Mouse (Mus musculus) spleen, postnatal 4 days (tissue): Measurements from ENCODE around the gene Gtdc1.
A peak's percentile ranks its signal among the peaks of the same experiment; 100 is the strongest.

Source experiments
- DNase-seq, 2 experiments: peaks; one replicate each; pipeline ENCODE4 v3.0.0; 2022; ENCODE audit warnings: low spot score in 2 of 2

Gtdc1 gene

GRCm38 (mm10) chr2:44927482-44927811, at the start of gene Gtdc1:
TSS of gene Gtdc1 (minus strand) at chr2:44927657.
- no peak for DNase-seq

DNA sequence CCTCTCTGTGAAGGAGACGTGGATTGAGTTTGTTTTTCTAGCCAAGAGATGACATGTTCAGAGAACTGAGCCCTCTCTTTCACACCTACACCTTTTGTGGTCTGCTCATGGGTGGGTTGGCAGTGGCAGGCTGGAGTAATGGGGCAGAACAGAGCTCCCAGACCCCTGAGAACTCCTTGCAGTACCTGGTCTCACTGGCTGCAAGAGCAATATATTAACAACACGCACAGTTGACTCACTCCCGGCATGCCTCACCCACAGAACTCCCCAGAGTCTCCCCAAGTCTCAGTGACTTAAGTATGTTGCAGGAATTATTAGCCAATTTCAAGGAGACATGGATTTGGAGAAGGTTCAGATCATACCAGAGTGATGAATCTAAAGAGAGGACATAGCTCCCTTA, 49.6 kb upstream of the Gtdc1 start:
- no peak for DNase-seq

- DNase-seq = no peak
These were observed 49.0 kb upstream of the Gtdc1 start for GRCm38 (mm10) chr2:44976484-44976883.

DNA sequence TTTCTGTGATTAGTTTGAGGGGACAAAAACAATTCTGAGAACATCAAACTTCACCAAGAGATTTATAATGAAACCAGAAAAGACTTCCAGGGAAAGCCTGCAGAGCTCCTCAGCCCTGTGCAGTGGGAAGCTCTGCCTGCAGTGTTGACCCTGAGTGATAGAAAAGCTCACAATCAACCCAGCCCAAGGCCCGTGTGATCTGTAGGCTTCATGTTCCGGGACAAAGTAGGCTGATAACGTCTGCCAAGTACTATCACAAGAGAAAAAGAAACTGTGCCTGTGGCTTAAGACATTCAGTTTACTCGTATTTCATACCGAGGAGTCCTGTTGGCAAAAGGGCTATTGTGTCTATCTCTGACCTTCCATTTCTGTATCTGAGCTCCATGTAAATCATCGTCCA, 46.4 kb upstream of the Gtdc1 start:
- DNase-seq = no peak

- DNase-seq = no peak
These were observed 42.7 kb upstream of the Gtdc1 start for GRCm38 (mm10) chr2:44970087-44970646.

DNA sequence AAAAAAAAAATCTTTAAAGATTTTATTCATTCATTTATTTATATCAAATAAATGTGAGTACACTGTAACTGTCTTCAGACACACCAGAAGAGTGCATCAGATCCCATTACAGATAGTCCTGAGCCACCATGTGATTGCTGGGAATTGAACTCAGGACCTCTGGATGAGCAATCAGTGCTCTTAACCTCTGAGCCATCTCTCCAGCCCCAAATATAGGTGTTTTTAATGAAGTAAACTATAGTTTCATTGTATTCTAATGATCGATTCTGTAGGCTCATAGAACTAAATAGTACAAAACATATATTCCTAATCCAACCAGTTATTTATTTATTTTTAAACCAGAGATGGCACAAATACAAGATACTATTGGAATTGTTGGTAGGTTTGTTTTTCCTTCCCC, 42.2 kb upstream of the Gtdc1 start:
- no peak for DNase-seq

DNA sequence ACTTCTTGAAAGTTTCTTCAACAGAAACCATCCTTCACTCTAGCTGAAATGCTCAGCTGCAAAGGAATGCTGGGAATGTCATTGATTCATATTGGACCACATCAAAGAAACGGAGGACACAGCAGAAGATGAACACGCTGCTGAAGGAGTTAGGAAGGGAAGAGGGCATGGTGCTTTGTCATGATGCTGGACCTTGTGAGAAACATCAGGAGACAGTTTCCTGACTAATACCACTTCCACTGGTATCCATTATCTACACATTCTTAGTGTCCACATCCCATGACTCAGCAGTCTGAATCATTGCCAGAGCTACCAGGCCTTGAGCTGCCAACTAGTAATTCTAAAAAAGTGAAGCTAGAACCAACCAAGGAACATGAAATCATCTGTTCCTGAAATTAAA, 41.8 kb upstream of the Gtdc1 start:
- no peak for DNase-seq

DNA sequence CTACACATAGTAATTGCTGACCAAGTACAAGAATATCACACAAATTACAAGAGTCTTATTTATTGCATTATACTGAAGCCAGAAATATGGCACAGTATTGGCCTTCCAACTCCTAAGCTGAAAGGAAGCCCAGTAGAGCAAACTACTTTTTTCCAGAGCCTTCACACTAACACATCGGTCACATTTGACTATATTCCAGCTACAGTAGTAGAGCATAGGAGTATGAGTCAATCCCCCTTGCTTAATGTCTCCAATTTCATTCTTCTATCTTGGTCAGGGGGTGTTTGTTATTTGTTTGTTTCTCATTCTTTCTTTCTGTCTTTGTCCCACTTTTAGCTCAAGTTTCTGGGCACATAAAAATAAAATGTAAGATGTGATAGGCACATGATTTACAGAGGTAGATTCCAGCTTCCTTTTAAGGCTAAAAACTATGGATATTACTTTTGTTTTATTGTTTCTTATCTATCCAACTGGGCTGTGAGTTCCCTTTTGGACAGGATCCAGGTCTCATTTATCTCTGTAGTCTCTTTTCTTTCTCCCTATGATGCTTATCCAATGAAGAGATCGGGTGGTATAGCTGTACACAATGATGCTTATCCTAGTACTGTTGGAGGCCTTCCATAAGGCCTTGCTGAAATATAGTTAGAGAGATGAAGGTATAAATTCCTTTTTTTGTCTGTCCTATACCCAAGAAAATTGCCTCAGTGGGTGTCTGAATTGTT, 38.5 kb upstream of the Gtdc1 start:
- no peak for DNase-seq

- DNase-seq = no peak
These were observed 35.2 kb upstream of the Gtdc1 start for GRCm38 (mm10) chr2:44962620-44963019.

DNA sequence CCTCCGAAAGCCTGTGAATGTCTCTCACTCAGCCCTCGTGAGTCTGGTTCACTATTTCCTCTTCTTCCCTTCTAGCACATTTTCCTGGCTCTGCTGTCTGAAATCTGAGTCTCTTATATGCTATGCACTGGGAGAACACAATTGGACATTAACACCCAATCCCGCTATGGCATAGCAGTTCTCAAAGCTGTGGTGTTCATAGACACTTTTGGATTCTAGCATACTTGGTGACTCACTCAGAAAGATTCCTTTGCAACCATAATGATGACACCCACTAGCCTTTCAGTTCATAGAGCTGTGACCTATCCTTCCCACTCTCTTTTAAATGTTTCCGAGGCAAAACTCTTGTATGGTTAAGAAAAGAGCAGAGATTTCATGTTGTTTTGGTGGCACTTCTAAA, 33.7 kb upstream of the Gtdc1 start:
- no peak for DNase-seq

DNA sequence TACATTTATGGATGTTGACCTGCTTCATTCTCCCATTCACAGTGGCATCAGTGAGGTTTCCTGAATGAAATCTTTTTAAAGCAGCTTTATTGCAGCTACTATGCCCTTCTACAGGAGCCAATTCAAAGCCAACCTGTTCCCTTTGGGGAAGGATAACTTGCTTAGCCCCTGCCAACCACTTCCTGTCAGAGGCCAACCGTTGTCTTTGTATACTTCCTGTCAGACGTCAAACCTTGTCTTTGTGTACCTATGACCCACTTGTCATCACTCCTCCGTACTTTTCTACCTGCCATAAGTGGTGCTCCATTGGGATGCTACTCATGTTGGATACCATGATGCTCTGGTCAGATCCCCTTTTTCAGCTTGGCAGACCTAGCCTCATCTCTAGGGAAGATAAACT, 33.1 kb upstream of the Gtdc1 start:
- DNase-seq = no peak

GRCm38 (mm10) chr2:44957329-44957797, 29.9 kb upstream of the Gtdc1 start:
- no peak for DNase-seq

DNA sequence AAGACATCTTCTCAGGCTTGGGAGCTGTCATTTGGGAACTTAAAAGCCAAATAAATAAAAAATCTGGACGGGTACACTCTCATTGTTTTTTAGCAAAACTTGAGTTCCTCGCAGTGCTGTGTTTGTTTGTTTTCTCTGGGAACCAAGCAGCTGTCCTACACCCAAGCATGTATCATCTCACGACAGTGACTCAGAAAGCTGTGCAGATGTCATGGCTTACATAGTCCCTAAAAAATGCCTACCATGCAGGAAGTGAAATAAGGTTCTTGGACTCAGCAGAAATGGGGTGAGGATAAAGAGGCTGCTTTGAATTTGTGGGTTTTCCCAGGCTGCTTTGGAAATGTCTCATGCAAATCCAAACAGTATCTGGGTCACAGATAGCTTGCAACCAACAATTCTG, 28.8 kb upstream of the Gtdc1 start:
- DNase-seq = no peak

DNA sequence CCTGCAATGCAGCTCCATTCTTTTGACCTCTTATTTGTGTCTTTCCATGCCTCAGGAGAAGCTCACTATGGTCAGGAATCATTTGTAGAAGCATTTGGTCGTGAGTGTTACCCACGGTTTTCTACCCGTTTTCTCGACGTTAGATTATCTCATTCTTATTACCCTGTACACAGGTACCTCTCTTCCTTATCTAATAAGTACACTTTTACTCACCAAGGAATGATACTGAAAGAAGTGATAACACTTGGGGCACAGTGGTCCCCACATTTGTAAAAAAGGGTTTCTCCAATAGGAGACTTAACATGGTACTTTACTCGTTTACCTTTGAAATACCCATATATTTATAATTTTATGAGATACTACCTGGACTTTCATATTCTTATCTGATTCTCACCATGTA, 28.0 kb upstream of the Gtdc1 start:
- DNase-seq = no peak

DNA sequence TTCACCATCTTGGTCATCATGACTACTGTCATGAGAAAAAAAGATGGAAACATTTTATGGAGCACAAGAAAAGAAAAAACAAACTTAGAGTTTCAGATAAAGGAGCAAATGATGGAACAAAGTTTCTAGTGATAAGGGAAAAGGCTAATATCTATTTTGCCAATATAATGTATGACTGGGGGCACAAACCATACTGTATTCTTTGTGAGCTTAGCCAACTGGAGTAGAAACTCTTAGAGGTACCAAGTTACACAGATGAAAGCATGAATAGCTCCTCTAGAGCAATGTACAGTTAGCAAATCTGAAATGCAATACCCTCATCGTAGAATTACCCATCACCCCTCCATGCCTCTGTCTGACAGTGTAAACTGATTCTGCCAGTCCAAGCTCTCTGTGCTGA, 26.7 kb upstream of the Gtdc1 start:
- DNase-seq = no peak

GRCm38 (mm10) chr2:44952830-44953422, 25.5 kb upstream of the Gtdc1 start:
- DNase-seq = no peak

DNA sequence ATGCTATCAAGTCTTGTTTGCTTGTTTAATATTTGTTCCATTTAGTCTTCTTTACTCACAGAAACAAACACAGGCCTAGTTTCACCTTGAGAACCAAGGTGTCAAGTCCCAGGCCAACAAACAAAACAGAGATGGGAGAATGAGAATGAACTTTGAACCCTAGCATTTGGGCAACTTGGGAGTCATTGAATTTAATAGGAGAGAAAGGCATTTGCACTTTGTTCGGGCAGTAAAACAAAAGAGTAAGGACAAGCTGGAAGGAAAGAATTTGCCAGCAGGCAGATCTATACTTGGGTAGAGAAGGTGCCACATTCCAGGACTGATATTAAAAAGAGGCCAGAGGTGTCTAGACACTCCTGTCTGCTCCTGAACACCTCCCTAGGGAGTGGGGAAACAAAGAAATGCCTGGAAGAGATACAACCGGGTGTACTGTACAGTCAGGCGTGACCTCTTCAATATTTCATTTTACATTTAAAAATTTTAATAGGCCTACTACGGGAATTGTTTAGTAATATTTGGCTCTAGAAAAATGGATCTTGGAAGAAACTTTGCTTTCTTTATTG, 24.3 kb upstream of the Gtdc1 start:
- no peak for DNase-seq

DNA sequence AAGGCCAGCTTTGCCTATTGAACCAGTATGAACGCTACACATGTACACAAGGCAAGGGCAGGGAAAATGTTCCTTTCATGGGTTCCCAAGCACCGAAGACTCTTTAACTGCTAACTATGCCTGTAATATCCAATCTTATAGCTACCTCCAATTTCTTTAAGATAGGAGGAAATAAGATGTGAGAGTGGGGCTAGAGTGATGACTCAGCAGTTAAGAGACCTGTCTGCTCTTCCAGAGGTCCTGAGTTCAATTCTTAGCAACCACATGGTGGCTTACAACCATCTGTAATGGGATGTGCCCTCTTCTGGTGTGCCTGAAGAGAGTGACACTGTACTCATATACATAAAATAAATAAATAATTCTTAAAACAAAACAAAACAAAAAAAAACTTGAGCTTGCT, 17.2 kb upstream of the Gtdc1 start:
- DNase-seq = no peak

- no peak for DNase-seq
These were observed 3.5 kb upstream of the Gtdc1 start for GRCm38 (mm10) chr2:44930951-44931350.

DNA sequence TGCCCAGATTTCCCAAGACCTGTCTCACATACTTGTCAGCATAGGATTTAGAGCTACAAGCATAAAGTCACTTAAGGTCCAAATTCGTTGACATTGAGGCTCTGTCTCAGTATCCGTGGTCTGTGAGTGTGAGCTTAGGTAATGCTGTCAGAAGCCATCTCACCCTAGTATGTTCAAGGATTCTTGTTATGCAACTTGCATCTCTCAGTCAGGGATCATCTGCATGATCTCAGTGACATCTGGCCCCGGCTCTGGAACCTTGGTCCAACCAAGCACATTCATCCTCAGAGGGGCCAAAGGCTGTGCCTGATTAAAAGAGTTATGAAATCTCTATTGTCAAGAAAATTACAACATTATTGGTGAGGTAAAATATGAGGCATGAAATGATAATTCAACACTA, 1.2 kb upstream of the Gtdc1 start:
- no peak for DNase-seq

DNA sequence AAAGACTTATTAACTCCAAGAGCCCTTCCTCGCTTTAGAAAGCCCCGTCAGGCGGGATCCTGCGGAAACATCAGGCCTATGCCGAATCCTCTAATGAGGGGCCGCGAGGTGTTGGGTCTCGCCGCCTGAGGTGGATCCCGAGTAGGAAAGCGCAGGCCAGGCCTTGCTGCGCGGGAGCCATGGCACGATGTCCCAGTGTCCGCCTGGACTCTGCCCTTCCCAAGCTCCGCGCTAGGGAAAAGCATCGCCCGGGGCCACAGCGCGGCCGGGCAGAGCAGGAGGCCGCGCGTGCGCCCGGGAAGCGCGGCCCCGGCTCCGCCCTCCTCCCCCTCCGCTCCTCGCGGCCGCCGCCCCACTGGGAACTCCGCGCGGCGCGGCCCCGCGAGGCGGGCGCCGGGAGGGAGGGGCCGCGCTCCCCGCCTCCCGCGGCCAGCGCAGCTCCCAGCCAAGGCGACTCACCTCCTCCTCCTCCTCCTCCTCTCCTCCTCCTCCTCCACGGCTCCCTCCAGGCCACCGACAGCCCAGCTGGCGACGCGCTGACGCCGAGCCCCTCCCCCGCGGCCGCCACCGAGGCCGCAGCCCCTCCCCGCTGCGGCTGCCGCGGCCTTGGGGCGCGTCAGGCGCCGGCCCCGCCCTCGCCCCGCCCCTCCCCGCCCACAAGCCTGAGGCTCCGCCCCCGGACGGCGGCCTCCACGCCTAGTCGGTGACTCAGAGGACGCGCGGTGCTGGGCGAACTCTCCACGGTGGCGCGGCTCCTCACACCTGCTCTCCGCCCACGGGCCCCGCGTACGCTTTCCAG, 575 bp downstream of the Gtdc1 start:
- peak; percentile 84 to 93 for DNase-seq

DNA sequence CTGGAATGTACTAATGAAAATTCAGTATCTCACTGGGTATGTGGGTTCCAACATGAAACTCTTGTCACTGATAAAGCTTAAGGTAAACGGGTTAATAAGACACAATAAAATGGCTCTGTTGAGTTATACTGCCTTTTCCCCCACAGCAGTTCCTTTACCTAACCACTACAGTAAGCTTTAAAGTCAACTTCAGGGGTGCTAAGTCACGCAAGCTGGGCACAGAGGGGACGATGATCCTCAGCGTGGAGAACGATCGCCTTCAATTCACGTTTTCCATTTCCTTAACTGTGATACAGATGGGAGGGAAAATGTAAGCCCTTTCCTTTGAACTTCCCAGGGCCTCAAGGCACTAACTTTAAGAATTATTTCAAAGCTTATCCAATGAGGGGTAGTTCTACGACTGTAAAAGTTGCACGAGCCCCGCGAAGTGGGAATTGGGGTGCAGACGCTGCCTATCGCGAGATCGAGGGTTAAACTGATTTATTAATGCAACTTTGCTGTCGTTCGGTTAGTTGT, 1.2 kb downstream of the Gtdc1 start:
- no peak for DNase-seq
